In the genomic region with DNA sequence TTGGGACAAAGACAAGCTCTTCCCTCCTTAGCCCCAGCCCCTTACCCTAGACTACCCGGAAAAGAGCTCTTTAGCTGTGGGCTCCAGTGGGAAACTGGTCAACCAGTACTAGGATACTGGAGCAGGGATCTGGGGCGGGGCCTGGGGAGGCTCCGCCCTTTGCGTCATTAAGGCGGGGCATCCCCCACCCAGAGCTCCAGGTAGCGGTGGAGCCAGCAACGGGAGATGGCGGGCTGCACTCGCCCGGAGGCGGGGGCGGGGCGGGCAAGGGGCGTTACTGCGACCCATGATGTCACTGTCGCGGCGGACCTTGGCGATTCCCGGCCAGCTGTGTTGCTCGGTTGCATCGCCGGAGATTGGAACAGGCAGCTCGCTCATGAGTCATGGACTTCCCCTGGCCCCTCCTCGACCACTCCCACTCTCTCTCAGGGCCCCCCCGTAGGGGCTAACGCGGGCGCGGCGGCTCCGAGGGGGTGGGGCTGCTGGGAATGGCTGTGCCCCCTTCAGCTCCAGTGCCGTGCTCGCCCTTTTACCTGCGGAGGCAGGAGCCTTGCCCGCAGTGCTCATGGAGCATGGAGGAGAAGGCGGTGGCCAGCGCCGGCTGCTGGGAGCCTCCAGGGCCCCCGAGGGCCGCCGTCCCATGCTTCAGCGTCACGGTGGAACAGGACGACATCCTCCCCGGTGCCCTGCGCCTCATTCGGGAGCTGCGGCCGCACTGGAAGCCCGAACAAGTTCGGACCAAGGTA, we compare ENCODE assay signal across 8 mouse cellular contexts. TPM values are rescaled to one million over a fixed set of nuclear protein-coding genes. Genes with fewer than 3 reads are reported as not detected.
DNase-seq lines count a peak whose midpoint lies in the region; ATAC-seq and TF ChIP-seq lines count a peak whose summit lies in the region.

Gene Etnk2 (plus strand): TSS at position 297 of the 746 bp plus-strand sequence.

- H3K36me3 ChIP-seq in G1E (replicated peaks): no peaks in the 10 kb centered on the region
- H3K36me3 ChIP-seq in hindbrain, embryonic 10.5 days: no peaks in the 10 kb centered on the region
- no peaks in the 10 kb centered on the region for H3K36me3 ChIP-seq in lung, postnatal 0 days (ENCODE audit: insufficient read depth, low read length)

- H3K9ac ChIP-seq in lung, postnatal 0 days (replicated peaks; ENCODE audit: low read depth): peak within 1 kb of the TSS; percentile 23; the same call in 1 of the 2 replicates

- peak within 1 kb of the TSS; percentile 10; the same call in 1 of the 2 replicates for H3K4me3 ChIP-seq in G1E (ENCODE audit: low read depth, low read length)
- peak within 1 kb of the TSS; percentile 60 for H3K4me3 ChIP-seq in cerebellum, adult 2 months (replicated peaks; ENCODE audit: insufficient read depth, low read depth, low read length)
- H3K4me3 ChIP-seq in hindbrain, embryonic 10.5 days: peak within 1 kb of the TSS; percentile 82
- peak within 1 kb of the TSS; percentile 51 for H3K4me3 ChIP-seq in lung, postnatal 0 days (ENCODE audit: low read depth, low read length)

- DNase-seq in G1E (ENCODE audit: low spot score): no peak
- peak; percentile 51 to 56 for DNase-seq in cerebellum, adult 2 months
- peak; percentile 87 for DNase-seq in hindbrain, embryonic 10.5 days (ENCODE audit: low spot score)
- DNase-seq in layer of hippocampus, postnatal 14 days (ENCODE audit: low spot score in 2 of 2): peak; percentile 68
- DNase-seq in lung, postnatal 0 days (ENCODE audit: low spot score): peak; percentile 85
- DNase-seq in retina, embryonic 14.5 days (ENCODE audit: low spot score): peak; percentile 96
- DNase-seq in urinary bladder, adult 2 months (ENCODE audit: low spot score): peak; percentile 45

- no peak within 1 kb of the TSS for H3K27ac ChIP-seq in cerebellum, adult 2 months (ENCODE audit: insufficient read depth, low read length)
- peak within 1 kb of the TSS; percentile 81 for H3K27ac ChIP-seq in hindbrain, embryonic 10.5 days
- H3K27ac ChIP-seq in lung, postnatal 0 days (ENCODE audit: low read length): no peak within 1 kb of the TSS

- peaks cover 4% of the 10 kb centered on the region; the same call in 1 of the 2 replicates for H3K4me1 ChIP-seq in G1E (ENCODE audit: insufficient read depth, low read depth, low read length)
- H3K4me1 ChIP-seq in cerebellum, adult 2 months (ENCODE audit: control insufficient read depth, insufficient read depth, low read length): peaks cover 6% of the 10 kb centered on the region
- H3K4me1 ChIP-seq in hindbrain, embryonic 10.5 days (replicated peaks): peaks cover 42% of the 10 kb centered on the region
- H3K4me1 ChIP-seq in lung, postnatal 0 days (ENCODE audit: insufficient read depth, low read depth, low read length): peaks cover 16% of the 10 kb centered on the region

- no peak for ATAC-seq in G1E (ENCODE audit: extremely low read depth, insufficient number of reproducible peaks, low FRiP score, poor library complexity, severe bottlenecking)
- ATAC-seq in frontal cortex, adult (ENCODE audit: low TSS enrichment): peak; percentile 56
- peak; percentile 83 for ATAC-seq in lung, postnatal 0 days

- no peak for TF ChIP-seq CTCF in G1E (IDR thresholded peaks at IDR 0.05; ENCODE audit: low read depth, low read length)
- TF ChIP-seq CTCF in cerebellum, adult 2 months (IDR thresholded peaks at IDR 0.05; ENCODE audit: borderline replicate concordance, insufficient read depth, low read depth, low read length): no peak
- TF ChIP-seq CTCF in lung, postnatal 0 days (IDR thresholded peaks at IDR 0.05): no peak

- TF ChIP-seq POLR2A in cerebellum, adult 2 months (IDR thresholded peaks at IDR 0.05; ENCODE audit: borderline replicate concordance, insufficient read depth, low read length): no peak

- peak within 1 kb of the TSS; percentile 97 for H3K4me2 ChIP-seq in lung, postnatal 0 days (replicated peaks; ENCODE audit: low read depth, low read length)

- 2% methylated on average over 49 of the region's 52 CpGs for WGBS in cerebellum, adult 2 months
- WGBS in hindbrain, embryonic 10.5 days: under 1% methylated on average over 52 of the region's 52 CpGs
- 4% methylated on average over 45 of the region's 52 CpGs for WGBS in lung, postnatal 0 days

- peaks cover 28% of the 10 kb centered on the region; the same call in 1 of the 2 replicates for H3K27me3 ChIP-seq in G1E (ENCODE audit: insufficient read depth, low read length)
- H3K27me3 ChIP-seq in cerebellum, adult 2 months (ENCODE audit: control insufficient read depth, insufficient read depth, low read length): no peaks in the 10 kb centered on the region
- peaks cover 66% of the 10 kb centered on the region for H3K27me3 ChIP-seq in hindbrain, embryonic 10.5 days (ENCODE audit: insufficient read depth, poor library complexity, severe bottlenecking)
- H3K27me3 ChIP-seq in lung, postnatal 0 days (replicated peaks; ENCODE audit: insufficient read depth, low read length): no peaks in the 10 kb centered on the region; the same call in 1 of the 2 replicates

- 0 out of 2 replicates have a peak, but pooled peaks cover 6% of the 10 kb centered on the region for H3K9me3 ChIP-seq in G1E (replicated peaks)
- no peaks in the 10 kb centered on the region for H3K9me3 ChIP-seq in hindbrain, embryonic 10.5 days
- no peaks in the 10 kb centered on the region for H3K9me3 ChIP-seq in lung, postnatal 0 days (ENCODE audit: low read length)

- no peak for TF ChIP-seq EP300 in lung, postnatal 0 days (IDR thresholded peaks at IDR 0.05)

RNA-seq across cellular contexts. Expression of gene Etnk2, which starts in this region (rescaled TPM):
- total RNA-seq in G1E (2014; fragmentation: Nextera tagmentation) (not detected in 2 replicates), G1E (2017) (0.05 and 0.06 TPM in 2 replicates)
- polyA plus RNA-seq in G1E (2012): not detected in 2 replicates
- 5.0 and 5.6 TPM in 2 replicates for polyA plus RNA-seq in cerebellum, adult 2 months (2012; rRNA removed)
- polyA plus RNA-seq in hindbrain, embryonic 10.5 days (2016; fragmentation: Nextera tagmentation; extraction: Ambion mirVana): 2.9 and 4.1 TPM in 2 replicates
- total RNA-seq in layer of hippocampus, postnatal 14 days (2021): 1 to 10 TPM; 5.3 to 5.9 TPM
- 0.77 and 0.81 TPM in 2 replicates for polyA plus RNA-seq in lung, postnatal 0 days (2015; fragmentation: Nextera tagmentation; extraction: Ambion mirVana)
- polyA plus RNA-seq in urinary bladder, adult 2 months (2012; rRNA removed): 1.2 and 1.8 TPM in 2 replicates

Comparison
In these comparisons a context has a peak if more than half of its experiments do, and no peak if none do; other contexts are left out.
1. RNA of gene Etnk2 (total RNA-seq): 5.3 to 5.9 TPM in layer of hippocampus, postnatal 14 days; 0.05 to 0.06 TPM in G1E; every median in the first group is over 4 times any median in the second.
2. Peak in DNase-seq, ATAC-seq, H3K4me3 ChIP-seq, H3K9ac ChIP-seq and H3K4me2 ChIP-seq in lung, postnatal 0 days; RNA of the gene not detected or under 1 TPM.
3. H3K4me3 ChIP-seq: peak in every context shown above with its lines; median percentile 82 in hindbrain, embryonic 10.5 days; 60 in cerebellum, adult 2 months; 51 in lung, postnatal 0 days; 10 in G1E.